Mouse (Mus musculus) E14TG2a.4 (cell line): ENCODE measurements at regions not wholly inside any gene's neighbourhood (a gene's known extent, or its start where the extent isn't known, plus 50 kb on each side); places are given as distances from the start of the nearest gene placed in this dataset.

Experiments
- H3K27me3 ChIP-seq: 2 replicates; pipeline ENCODE4 v1.6.1; 2014; ENCODE audit warnings: low read length, control low read depth; ENCODE audit not compliant: insufficient read depth
- H3K36me3 ChIP-seq: 2 replicates; pipeline ENCODE4 v1.6.1; 2014; ENCODE audit warnings: low read length, control low read depth; ENCODE audit not compliant: insufficient read depth
- H3K4me1 ChIP-seq: replicated peaks from 2 replicates; pipeline ENCODE4 v1.6.1; 2014; ENCODE audit warnings: low read depth, low read length, control low read depth
- H3K4me3 ChIP-seq: replicated peaks from 2 replicates; pipeline ENCODE4 v1.5.1; 2014; ENCODE audit warnings: mild to moderate bottlenecking, low read length
- H3K9me3 ChIP-seq: 2 replicates; pipeline ENCODE4 v1.6.1; 2014; ENCODE audit warnings: low read length, control low read depth
- CTCF ChIP-seq: conservative IDR thresholded peaks from 2 replicates; pipeline ENCODE4 v1.5.1; 2014; ENCODE audit warnings: low read length
- NANOG ChIP-seq: IDR thresholded peaks from 2 replicates; pipeline ENCODE4 v1.6.1; 2014; ENCODE audit warnings: borderline replicate concordance, low read length, mixed read lengths
- POU5F1 ChIP-seq: IDR thresholded peaks from 2 replicates; pipeline ENCODE4 v1.6.1; 2014; ENCODE audit warnings: low read length, borderline replicate concordance

DNA sequence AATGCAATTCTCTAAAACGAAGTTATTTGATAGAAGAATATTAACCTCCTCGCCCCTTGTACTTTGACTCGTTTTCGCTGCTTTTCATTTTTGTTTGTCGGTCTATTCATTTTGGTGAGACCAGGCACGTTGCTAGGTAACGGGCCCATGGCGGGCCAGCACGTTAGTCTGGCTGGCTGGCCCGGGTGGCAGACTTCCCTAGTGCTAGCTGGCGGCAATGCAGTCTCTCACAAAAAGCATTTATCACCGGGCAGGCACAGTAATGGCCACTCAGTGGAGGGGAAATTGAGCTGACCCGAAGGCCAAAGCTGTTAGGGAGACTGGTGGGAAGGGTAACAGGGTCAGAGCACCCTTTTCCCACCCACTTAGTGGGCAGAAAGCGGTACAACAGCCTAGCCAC, 163.7 kb downstream of the Gm12689 start:
- TF ChIP-seq NANOG (no peak), CTCF (no peak), POU5F1 (no peak)
- H3K36me3 ChIP-seq = no peaks in the 10 kb centered on the region
- H3K9me3 ChIP-seq = no peaks in the 10 kb centered on the region
- H3K27me3 ChIP-seq = peaks cover 7% of the 10 kb centered on the region
- no peak overlapping the region for H3K4me3 ChIP-seq
- H3K4me1 ChIP-seq = peaks cover 6% of the 10 kb centered on the region

- H3K4me3 ChIP-seq = no peak overlapping the region
- peaks cover 5% of the 10 kb centered on the region for H3K4me1 ChIP-seq
- TF ChIP-seq CTCF (no peak), POU5F1 (no peak), NANOG (no peak)
- no peaks in the 10 kb centered on the region for H3K9me3 ChIP-seq
- H3K27me3 ChIP-seq = no peaks in the 10 kb centered on the region
- no peaks in the 10 kb centered on the region for H3K36me3 ChIP-seq
These were observed 169.8 kb downstream of the Gm12689 start for GRCm38 (mm10) chr4:99465493-99465892.

- Histone ChIP-seq H3K4me1 (no peaks in the 10 kb centered on the region), H3K9me3 (no peaks in the 10 kb centered on the region), H3K4me3 (no peak overlapping the region), H3K36me3 (no peaks in the 10 kb centered on the region), H3K27me3 (no peaks in the 10 kb centered on the region)
- TF ChIP-seq CTCF = no peak
These were observed 180.1 kb downstream of the Gm12689 start for GRCm38 (mm10) chr4:99475701-99476218.

GRCm38 (mm10) chr4:99484271-99484670, 171.8 kb upstream of the Foxd3 start:
- H3K27me3 ChIP-seq = no peaks in the 10 kb centered on the region
- H3K36me3 ChIP-seq = no peaks in the 10 kb centered on the region
- H3K4me1 ChIP-seq = no peaks in the 10 kb centered on the region
- H3K4me3 ChIP-seq = no peak overlapping the region
- no peak for TF ChIP-seq POU5F1
- TF ChIP-seq CTCF = no peak
- TF ChIP-seq NANOG = no peak
- peaks cover 6% of the 10 kb centered on the region for H3K9me3 ChIP-seq

- H3K4me3 ChIP-seq = no peak overlapping the region
- H3K4me1 ChIP-seq = no peaks in the 10 kb centered on the region
- TF ChIP-seq NANOG (no peak), POU5F1 (no peak), CTCF (no peak)
- no peaks in the 10 kb centered on the region for H3K36me3 ChIP-seq
- no peaks in the 10 kb centered on the region for H3K27me3 ChIP-seq
- peaks cover 6% of the 10 kb centered on the region for H3K9me3 ChIP-seq
These were observed 164.3 kb upstream of the Foxd3 start for GRCm38 (mm10) chr4:99491536-99492514.

- no peaks in the 10 kb centered on the region for H3K27me3 ChIP-seq
- no peaks in the 10 kb centered on the region for H3K36me3 ChIP-seq
- no peaks in the 10 kb centered on the region for H3K9me3 ChIP-seq
- no peaks in the 10 kb centered on the region for H3K4me1 ChIP-seq
- H3K4me3 ChIP-seq = no peak overlapping the region
- TF ChIP-seq POU5F1 (no peak), CTCF (no peak)
These were observed 152.8 kb upstream of the Foxd3 start for GRCm38 (mm10) chr4:99503221-99503744.

DNA sequence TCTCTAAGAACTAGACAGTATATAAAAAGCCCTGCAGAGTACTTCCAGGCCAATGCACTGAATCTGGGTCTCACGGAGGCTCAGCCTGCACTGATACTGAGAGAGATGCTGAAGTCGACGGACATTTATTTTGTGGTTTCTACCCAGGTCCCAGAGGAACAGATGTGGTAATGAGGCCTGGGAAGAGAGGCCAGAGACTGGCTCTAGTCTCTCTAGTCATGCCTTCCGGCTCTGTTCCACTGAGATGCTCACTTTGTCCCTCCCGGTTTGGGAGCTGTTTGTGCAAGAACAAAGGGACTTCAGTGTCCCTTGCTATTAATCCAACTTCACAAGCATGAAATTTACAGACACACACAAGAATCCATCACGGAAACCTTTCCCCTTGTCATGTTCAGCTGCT, 144.1 kb upstream of the Foxd3 start:
- no peaks in the 10 kb centered on the region for H3K9me3 ChIP-seq
- H3K27me3 ChIP-seq = peaks cover 4% of the 10 kb centered on the region; the same call in 1 of the 2 replicates
- H3K4me3 ChIP-seq = no peak overlapping the region
- H3K4me1 ChIP-seq = no peaks in the 10 kb centered on the region
- TF ChIP-seq CTCF (no peak), NANOG (no peak), POU5F1 (no peak)
- H3K36me3 ChIP-seq = no peaks in the 10 kb centered on the region

- H3K9me3 ChIP-seq = no peaks in the 10 kb centered on the region
- peaks cover 4% of the 10 kb centered on the region for H3K4me1 ChIP-seq
- peaks cover 4% of the 10 kb centered on the region; the same call in 1 of the 2 replicates for H3K27me3 ChIP-seq
- TF ChIP-seq POU5F1 (no peak), NANOG (no peak), CTCF (peak; percentile 84)
- no peaks in the 10 kb centered on the region for H3K36me3 ChIP-seq
- no peak overlapping the region for H3K4me3 ChIP-seq
These were observed 139.2 kb upstream of the Foxd3 start for GRCm38 (mm10) chr4:99516883-99517282.

- no peak overlapping the region for H3K4me3 ChIP-seq
- 0 out of 2 replicates have a peak, but pooled peaks cover 3% of the 10 kb centered on the region for H3K4me1 ChIP-seq
- H3K36me3 ChIP-seq = no peaks in the 10 kb centered on the region
- no peaks in the 10 kb centered on the region for H3K27me3 ChIP-seq
- TF ChIP-seq CTCF = no peak
- no peak for TF ChIP-seq POU5F1
- no peak for TF ChIP-seq NANOG
- no peaks in the 10 kb centered on the region for H3K9me3 ChIP-seq
These were observed 128.7 kb upstream of the Foxd3 start for GRCm38 (mm10) chr4:99527441-99527840.
